Mouse (Mus musculus) retina, postnatal 7 days (tissue): Measurements from ENCODE around the gene Trim37.
"Not testable (repeated sequence)": the region's sequence is repeated elsewhere in the genome, so short reads cannot be mapped to it uniquely, and the experiment has no call there.

Source experiments
- DNase-seq: peaks from one replicate; pipeline ENCODE4 v3.0.0-alpha.2; 2012; ENCODE audit warnings: low read depth, low spot score

Gene Trim37

DNA sequence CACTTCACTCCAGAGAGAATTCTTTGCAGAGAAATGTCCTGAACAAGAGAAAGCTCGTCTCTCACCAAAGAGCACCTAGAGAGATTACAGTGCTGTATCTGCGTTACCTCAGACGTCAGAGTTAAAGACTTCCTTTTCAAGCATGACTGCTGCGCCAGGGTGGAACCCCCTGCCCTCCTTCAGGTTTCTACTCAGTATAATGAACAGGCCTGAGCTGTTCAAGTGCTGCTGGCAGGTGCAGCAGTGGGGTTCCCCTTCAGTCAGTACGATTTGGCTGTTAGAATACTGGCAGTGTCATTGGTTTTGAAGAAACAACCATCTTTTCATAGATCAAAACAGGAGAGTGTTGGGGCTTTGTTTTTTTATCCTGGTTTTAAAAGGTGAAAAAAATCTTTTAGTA is 100.2 kb downstream of the Trim37 start:
- no peak for DNase-seq

DNA sequence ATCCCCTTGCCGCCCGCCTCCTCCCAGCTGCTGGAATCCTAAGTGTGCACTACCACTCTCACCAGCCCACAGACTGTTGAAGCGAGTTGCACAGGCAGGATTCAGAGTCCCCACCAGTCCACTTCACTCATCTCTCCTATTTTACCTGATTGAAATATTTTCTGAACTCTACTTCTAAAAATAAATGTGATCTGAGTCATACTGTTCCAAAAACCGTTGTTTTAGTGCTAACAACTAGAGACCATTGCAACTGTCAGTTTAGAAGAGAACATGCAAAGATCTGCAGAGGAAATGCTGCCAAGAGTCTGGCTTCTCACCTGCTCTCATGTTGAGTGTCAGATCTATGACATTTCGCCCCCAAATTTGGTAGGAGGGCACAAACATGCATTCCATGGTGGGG is 106.5 kb downstream of the Trim37 start:
- no peak for DNase-seq

- DNase-seq, result no peak
Observed at GRCm38 (mm10) chr11:87234743-87235485, 108.0 kb downstream of the Trim37 start.

- DNase-seq, result no peak
Observed at GRCm38 (mm10) chr11:87235486-87235872, 108.6 kb downstream of the Trim37 start.

DNA sequence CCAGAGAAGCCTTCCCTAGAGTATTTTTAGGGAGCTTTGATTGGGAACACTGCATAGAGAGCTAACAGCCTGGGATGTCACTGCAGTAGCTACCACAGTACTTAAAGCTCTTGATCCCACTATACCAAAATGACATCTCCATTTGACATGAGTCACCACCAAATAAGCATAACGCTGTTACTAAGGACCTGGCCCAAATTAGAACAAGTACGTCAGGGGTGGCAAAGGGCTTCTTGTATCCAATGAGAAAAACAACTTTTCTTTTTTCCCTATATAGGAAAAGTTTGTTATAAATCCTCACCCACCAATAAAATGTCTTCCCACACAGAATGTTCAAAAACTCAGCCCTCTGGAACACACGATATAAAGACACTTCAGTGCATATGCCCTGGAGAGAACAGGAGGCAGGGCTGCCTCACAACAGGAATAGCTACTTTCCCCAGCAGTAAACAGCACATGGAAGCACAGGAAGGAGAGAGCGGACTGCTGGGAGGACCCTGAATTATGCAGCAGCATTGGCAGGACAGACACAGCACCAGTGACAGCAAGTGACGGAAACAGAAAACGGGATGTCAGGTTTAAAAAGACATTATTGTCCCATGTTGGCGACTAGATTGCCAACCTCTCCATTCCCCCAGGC is 112.1 kb downstream of the Trim37 start:
- DNase-seq, result no peak

DNA sequence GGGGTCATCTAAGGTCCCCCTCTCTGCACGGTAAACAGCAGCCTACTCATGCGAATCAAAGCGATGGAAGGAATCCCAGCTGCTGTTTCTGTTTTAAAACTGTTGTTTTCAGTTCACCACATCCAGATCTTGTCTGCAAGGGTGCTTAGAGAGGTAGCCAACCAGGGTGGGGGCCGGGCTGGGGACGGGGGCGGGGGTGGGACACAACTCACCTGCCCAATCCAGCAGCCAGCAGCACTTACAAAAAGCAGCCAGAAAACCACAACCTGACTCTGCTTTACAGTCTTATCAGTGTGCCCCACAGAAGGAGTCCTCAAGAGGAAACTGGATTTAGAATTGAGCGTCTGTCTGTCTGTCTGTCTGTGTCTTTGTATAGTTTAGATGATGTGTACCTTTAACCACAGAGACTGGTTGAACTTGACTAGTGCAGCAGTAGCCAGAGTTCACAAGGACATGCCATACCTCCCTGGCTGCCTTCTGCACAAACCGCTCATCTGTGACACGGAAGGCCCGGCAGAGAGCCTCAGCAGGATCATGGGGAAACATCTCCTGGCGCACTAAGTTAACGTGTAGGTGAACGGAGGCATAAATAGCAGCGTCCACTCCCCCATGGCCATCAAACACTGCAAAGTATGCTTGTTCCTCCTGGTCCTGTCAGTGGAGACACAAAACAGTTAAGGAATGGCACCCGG is 113.4 kb downstream of the Trim37 start:
- DNase-seq, result no peak

- DNase-seq, result no peak
Observed at GRCm38 (mm10) chr11:87240833-87241215, 113.9 kb downstream of the Trim37 start.

GRCm38 (mm10) chr11:87241256-87241655 is 114.4 kb downstream of the Trim37 start:
- no peak for DNase-seq

DNA sequence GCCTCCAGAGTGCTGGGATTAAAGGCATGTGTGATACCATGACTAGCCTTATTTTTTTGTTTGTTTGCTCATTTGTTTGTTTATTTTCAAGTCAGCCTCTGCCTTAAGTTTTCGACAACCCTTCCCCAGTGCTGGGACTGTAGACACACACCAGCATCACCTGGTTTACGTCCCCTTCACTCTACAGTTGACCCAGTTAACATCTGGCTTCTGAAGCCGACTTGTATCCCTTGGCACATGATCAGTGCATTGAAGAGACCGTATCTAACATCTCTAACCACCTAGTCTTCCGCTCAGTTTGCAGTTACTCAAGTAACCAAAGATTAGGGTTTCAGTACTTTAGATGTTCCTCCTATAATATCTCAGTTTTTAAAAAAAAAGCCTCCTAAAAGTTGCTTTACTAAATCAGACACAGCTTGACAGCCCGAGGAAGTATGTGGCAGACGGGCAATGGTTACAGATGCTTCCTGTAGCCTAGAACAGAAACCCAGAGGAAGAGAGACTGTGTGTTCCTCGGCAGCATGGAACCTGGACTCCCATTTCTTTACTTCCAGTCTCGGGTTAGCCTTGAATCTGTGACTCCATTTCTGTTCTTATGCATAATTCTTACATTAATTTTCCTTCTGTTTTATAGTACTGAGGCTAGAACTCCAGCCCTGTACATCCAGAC is 118.4 kb downstream of the Trim37 start:
- no peak for DNase-seq

GRCm38 (mm10) chr11:87246107-87246651 is 119.3 kb downstream of the Trim37 start:
- DNase-seq, result no peak

DNA sequence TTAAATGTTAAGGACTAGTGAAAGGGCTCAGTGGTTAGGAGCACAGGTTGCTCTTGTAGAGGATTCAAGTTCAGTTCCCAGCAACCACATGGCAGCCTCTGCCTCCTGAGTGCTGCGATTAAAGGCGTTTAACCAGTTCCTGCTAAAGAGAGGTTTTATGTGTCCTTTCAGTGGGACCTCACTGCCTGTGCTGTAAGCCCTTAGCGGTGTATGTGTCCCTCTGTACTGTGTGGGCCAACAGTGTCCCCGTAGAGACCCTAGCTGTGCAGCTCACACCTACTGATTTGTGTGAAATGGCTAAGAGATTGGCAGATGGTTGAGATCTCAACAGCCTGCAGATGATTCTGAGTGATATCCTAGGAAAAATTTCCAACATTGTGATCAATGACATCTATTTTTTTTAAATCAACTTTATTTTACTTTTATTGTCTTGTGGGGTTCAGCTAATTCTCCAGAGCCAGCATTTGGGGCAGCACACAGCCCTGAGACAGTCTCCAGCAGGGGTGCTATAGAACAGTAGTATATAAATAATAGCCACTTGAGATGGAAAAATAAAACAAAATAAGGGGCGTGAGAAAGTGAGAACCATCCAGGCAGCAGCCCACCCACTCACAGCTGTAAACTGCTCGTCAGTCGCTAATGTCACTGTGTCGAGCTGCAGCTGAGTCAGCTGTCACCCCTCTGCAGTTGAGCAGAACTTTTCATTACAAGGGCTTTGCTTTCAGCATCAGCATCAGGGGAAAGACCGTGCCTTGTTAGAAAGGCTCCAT is 120.0 kb downstream of the Trim37 start:
- no peak for DNase-seq

DNA sequence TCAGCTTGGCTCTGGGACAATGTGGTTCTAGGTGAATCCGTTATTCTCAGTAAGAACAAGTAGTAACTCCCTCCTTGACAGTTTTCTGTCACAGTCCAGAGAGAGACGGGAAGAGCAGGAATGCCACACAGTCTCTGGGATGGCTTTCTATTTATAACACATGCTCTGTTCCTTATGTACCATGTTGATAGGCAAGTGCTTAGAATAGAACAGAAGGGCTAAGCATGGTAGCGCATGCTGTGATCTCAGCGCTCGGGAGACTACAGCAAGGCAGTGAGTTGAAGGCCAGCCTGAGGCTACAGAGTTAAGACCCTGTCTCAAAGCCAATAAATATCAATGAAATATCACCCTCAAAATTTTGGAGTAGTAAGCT is 120.6 kb downstream of the Trim37 start:
- DNase-seq, result no peak

DNA sequence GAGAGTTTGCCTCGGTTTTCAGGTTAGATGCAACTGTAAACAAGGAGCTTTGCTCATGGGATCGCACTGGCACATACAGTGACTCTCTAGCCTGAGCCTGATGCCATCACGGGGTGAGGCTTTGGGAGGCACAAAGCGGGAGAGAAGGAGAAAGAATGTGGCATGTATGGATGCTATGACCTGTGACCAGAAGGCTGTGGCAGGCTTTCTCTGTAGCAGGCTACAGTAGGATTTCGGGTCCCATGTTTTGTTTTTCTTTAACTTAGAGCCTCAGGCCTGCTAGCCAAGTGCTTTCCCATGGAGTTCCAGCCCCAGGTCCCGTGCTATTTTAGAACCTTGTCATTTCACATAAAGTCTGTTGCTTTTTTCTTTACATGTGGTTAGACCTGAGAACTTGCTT is 123.3 kb downstream of the Trim37 start:
- DNase-seq, result no peak

DNA sequence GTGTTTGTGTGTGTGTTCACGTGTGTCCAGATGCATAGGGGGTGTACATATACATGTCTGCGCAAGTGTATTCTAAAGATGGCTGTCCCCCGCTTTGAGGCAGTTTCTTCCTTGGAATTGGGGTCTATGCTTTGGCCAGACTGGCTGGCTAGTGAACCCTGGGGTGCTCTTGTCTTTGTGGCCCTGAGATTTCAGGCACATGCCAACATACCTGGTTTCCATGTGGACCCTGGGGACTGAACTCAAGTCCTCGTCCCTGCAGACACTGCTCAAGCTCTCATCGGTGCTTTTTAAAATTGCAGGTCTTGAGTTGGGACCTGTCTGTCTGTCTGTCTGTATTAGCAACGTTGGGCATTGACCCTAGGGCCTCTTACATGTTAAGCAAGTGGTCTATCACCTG is 126.4 kb downstream of the Trim37 start:
- no peak for DNase-seq

- DNase-seq, result no peak
Observed at GRCm38 (mm10) chr11:87254149-87254548, 127.3 kb downstream of the Trim37 start.

DNA sequence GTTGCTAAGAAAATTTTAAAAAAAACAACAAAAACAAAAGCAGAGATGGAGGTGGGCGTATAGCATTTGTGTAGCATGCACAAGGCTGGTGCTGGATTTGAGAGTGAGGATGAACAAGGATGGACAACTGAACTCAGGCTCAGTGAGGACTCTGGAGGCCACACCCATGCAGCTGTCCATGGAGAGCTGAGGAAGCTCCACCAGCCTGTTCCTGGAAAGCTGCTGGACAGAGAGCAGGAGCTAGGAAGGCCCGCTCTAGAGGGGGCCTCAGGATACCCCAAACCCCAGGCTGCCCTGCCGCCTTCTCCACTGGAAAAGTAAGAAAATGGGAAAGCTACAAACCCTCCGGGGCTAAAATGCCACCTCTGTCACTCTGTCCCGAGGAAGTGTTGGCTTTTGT is 130.4 kb downstream of the Trim37 start:
- DNase-seq, result no peak

DNA sequence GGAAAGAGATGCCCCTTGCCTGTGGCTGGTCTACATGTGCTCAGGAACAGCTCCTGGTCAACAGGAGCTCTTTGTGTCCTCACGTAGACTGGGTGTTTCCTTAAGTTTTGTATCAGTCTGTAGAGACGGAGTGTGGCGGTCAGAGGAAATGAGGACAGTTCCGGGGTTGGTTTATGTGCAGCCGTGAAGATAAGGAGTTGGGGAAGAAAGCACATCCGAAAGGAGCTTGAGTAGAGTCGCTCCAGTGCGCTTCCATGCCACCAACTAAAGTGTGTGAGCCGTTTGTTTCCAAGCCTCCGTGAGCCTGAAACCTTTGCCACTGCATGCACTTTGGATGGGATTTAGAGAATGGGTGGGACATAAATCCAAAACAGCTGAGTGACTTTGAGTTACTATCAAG is 132.9 kb downstream of the Trim37 start:
- no peak for DNase-seq

DNA sequence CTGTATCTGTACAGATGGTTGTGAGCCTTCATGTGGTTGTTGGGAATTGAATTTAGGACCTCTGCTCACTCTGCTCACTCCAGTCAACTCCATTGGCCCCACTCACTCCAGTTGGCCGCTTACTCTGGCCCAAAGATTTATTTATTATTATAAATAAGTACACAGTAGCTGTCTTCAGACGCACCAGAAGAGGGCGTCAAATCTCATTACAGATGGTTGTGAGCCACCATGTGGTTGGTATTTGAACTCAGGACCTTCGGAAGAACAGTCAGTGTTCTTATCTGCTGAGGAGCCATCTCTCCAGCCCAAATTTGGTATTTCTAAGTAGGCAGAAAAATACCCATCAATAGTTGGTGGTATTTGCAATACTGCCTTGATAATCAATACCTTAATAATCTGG is 134.8 kb downstream of the Trim37 start:
- not testable (repeated sequence) for DNase-seq

DNA sequence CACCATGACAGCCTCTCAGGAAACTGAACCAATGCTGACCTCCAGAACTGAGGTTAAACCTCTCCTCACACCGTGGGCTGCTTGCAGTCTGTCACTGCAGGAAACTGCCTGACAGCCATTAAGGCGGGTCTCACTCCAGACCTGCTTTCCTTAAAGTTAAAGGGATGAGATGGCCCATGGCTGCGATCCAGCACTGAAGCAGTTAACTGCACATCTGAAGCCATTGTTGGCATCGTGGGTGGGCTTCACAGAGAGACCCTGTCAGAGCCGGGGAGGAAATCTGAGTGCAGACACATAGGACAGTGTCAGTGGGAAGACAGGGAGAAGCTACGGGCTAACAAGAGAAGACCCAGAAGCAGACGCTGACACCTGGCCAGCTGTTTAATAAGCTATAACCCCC is 137.1 kb downstream of the Trim37 start:
- no peak for DNase-seq

- DNase-seq, result no peak
Observed at GRCm38 (mm10) chr11:87266246-87266645, 139.4 kb downstream of the Trim37 start.

DNA sequence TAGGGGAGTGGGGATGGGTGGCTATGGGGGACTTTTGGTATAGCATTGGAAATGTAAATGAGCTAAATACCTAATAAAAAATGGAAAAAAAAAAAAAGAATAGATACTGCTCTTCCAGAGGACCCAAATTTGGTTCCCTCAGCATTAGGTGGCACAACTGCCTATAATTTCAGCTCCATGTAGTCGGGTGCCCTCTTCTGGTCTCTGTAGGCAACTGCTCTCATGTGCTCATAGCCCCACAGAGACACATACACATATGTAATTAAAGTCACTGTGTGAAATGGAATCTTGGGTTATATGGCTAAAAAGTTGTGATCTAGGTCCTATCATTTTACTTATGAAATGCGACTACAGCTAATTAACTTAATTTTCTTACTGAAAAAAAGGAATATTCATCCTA is 141.9 kb downstream of the Trim37 start:
- DNase-seq, result no peak
